ENCODE assay signal across 19 mouse cellular contexts in genomic region chr10:77093817-77094216, GRCm38 (mm10).
DNase-seq lines count a peak whose midpoint lies in the region; ATAC-seq and TF ChIP-seq lines count a peak whose summit lies in the region.
"Had no signal": no experiment of that assay in that cellular context is flagged by ENCODE, and none has a peak within 500 bp of the region (broad histone marks: within the 10 kb centered on the region; RNA-seq: fewer than 3 reads in every experiment).

No protein-coding gene starts in this region.

- H3K27ac ChIP-seq in liver, adult 2 months (replicated peaks; ENCODE audit: insufficient read depth, low read depth, low read length), result peak overlapping the region; percentile 62
- H3K27ac ChIP-seq in liver, embryonic 11.5 days (ENCODE audit: low read depth, low read length), result no peak overlapping the region
- H3K27ac ChIP-seq: limb, embryonic 13.5 days; midbrain, embryonic 10.5 days had no signal

- no peaks in the 10 kb centered on the region for H3K27me3 ChIP-seq in liver, adult 2 months (ENCODE audit: control insufficient read depth, insufficient read depth, low read length)
- no peaks in the 10 kb centered on the region for H3K27me3 ChIP-seq in liver, embryonic 11.5 days (replicated peaks; ENCODE audit: control insufficient read depth, insufficient read depth, low read length)
- H3K27me3 ChIP-seq: limb, embryonic 13.5 days had no signal

- no peak for TF ChIP-seq CTCF in liver, adult 2 months (IDR thresholded peaks at IDR 0.05; ENCODE audit: low read depth, low read length)

- no peak overlapping the region for H3K4me3 ChIP-seq in liver, adult 2 months (ENCODE audit: insufficient read depth, low read depth, low read length)
- no peak overlapping the region for H3K4me3 ChIP-seq in liver, embryonic 11.5 days (ENCODE audit: low read depth, low read length)
- H3K4me3 ChIP-seq: erythroblast, embryonic 14.5 days; limb, embryonic 13.5 days; midbrain, embryonic 10.5 days had no signal

- H3K36me3 ChIP-seq in liver, adult 2 months (ENCODE audit: control insufficient read depth, insufficient read depth, low read length), result peaks cover 20% of the 10 kb centered on the region
- peaks cover 7% of the 10 kb centered on the region for H3K36me3 ChIP-seq in liver, embryonic 11.5 days (ENCODE audit: control insufficient read depth, insufficient read depth, low read length)

- ATAC-seq in liver, embryonic 11.5 days (replicated peaks; ENCODE audit: low FRiP score), result no peak
- ATAC-seq: forebrain, embryonic 14.5 days had no signal

- TF ChIP-seq POLR2A in liver, adult 2 months (IDR thresholded peaks at IDR 0.05; ENCODE audit: extremely low read depth, insufficient read depth, low read length), result no peak

- no peak overlapping the region for H3K4me2 ChIP-seq in liver, embryonic 11.5 days
- H3K4me2 ChIP-seq: limb, embryonic 13.5 days had no signal

- peaks cover 3% of the 10 kb centered on the region; the same call in 1 of the 2 replicates for H3K9me3 ChIP-seq in liver, embryonic 11.5 days (ENCODE audit: control insufficient read depth, low read length)

- peak; percentile 37 to 53 for DNase-seq in cerebellum, adult 18-20 months
- DNase-seq in cerebellum, postnatal 14 days, result no peak
- DNase-seq in frontal cortex, postnatal 36 days (ENCODE audit: low spot score in 2 of 2), result peak; percentile 50 to 61
- no peak for DNase-seq in frontal cortex, postnatal 10 days (ENCODE audit: low spot score in 2 of 2)
- DNase-seq in liver, adult 2 months (ENCODE audit: extremely low read depth, low read depth, low spot score), result no peak
- no peak for DNase-seq in liver, embryonic 11.5 days (ENCODE audit: low spot score)
- DNase-seq in left cerebral cortex, postnatal 36 days (ENCODE audit: low spot score in 2 of 2), result peak; percentile 43 to 50
- no peak for DNase-seq in heart, postnatal 36 days
- DNase-seq: gastrocnemius, postnatal 10 days; heart, adult 18-20 months; kidney, adult 8-10 months; kidney, postnatal 4 days; lung, adult 18-20 months; lung, postnatal 4 days; thymus, postnatal 36 days had no signal

- H3K4me1 ChIP-seq in liver, adult 2 months (ENCODE audit: control insufficient read depth, insufficient read depth, low read length), result peaks cover 68% of the 10 kb centered on the region
- peaks cover 29% of the 10 kb centered on the region for H3K4me1 ChIP-seq in liver, embryonic 11.5 days (replicated peaks; ENCODE audit: control insufficient read depth, insufficient read depth, low read length)

- H3K9ac ChIP-seq in liver, adult 2 months (ENCODE audit: low read depth, low read length), result no peak overlapping the region
- no peak overlapping the region for H3K9ac ChIP-seq in liver, embryonic 11.5 days (ENCODE audit: low read depth, low read length)
- H3K9ac ChIP-seq: limb, embryonic 13.5 days had no signal

- intact Hi-C loops in left cerebral cortex, postnatal 36 days (cut with DNase I), result no loop called here
- intact Hi-C loops in heart, postnatal 36 days (cut with DNase I), result no loop called here

- peaks cover 29% of the 10 kb centered on the region for H3K79me2 ChIP-seq in liver, adult 2 months (ENCODE audit: control insufficient read depth, insufficient read depth, low read length)

Comparison
In these comparisons a context has a peak if more than half of its experiments do, and no peak if none do; other contexts are left out.
1. DNase-seq: peak in cerebellum, adult 18-20 months (2 of 2), frontal cortex, postnatal 36 days (2 of 2) and left cerebral cortex, postnatal 36 days (2 of 2); none in cerebellum, postnatal 14 days (0 of 2), frontal cortex, postnatal 10 days (0 of 2), liver, adult 2 months (single experiment), liver, embryonic 11.5 days (single experiment) and heart, postnatal 36 days (0 of 2).